Mouse (Mus musculus): Measurements from ENCODE around the gene Wfikkn1.

Gene Wfikkn1

GRCm38 (mm10) chr17:25880196-25880910 lies at the start of gene Wfikkn1:
Gene Wfikkn1, minus strand, starts transcription at chr17:25880858.
- no peak for DNase-seq

DNA sequence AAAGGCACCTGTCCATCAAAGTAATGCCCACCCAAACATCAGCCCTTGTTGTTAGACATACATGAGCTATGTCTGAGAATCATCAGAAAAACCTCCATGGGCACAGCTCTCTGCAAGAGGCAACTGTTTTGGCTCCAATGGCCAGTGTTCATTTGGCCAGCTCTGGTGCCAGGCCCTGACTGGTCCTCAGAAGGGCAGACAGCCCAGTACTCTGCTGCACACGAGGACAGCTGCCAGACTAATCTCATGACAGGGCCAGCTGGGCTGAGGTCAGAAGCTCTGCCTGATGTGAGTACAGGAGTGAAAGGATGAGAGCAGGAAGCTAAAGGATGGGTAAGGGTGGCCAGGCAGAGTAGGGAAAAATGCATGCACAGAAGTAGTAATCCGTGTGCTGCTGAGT lies 44.7 kb upstream of the Wfikkn1 start:
- DNase-seq = no peak

DNA sequence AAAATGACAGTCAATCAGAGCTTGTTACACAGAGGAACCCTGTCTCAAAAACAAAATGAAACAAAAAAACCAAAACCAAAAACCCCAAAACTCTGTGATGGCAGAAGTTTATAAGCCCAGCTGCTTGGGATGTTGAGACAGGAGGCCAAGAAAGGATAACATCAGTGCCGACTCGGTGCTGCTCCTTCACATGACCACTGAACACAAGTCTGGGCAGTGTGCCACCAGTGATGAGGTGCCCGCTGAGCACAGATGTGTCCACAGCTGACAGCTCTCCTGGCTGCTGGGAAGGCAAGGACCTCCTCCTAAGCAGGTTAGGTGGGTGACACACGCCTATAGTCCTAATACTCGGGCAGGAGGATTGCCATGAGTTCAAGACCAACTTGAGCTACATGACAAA lies 41.5 kb upstream of the Wfikkn1 start:
- DNase-seq = no peak

DNA sequence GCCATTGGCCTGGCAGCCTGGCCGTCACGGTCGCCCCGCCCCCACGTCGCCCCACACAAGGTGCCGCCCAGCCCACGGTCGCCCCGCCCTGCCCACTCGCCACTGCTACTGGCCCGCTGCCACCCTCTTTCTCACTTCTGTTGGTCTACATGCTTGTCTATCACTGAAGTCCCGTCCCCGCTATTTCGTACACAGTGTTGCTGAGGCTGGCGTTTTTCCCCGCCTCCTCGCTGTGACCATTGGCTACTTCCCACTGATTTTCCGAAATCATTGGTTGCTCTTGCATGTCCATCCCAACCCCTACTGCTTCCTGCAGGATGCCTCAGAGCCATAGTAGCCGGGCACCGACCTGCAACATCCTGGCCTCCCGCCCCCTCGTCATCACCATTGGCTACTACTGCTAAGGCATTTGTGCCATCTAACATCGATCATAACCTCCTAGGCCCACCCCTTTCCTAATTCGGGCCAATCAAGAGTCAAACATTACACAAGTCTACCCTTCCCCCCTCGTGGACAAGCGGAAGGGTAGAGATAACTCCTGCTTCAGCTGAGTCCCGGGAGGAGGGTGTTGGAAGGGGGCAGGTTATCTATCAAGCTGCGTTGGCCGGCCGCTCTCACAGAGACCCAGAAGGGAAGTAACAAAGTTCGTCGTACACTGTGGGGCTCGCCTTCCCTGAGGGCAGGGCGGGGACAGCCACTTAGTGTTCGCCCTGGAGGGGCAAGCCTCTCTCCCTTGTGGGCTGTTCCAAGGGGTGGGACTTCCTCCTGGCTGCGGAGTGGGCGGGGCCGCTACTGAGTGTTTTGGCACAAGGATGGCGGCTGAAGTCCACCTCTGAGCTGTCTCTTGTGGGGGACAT lies 39.4 kb upstream of the Wfikkn1 start:
- DNase-seq = peak; percentile 100

DNA sequence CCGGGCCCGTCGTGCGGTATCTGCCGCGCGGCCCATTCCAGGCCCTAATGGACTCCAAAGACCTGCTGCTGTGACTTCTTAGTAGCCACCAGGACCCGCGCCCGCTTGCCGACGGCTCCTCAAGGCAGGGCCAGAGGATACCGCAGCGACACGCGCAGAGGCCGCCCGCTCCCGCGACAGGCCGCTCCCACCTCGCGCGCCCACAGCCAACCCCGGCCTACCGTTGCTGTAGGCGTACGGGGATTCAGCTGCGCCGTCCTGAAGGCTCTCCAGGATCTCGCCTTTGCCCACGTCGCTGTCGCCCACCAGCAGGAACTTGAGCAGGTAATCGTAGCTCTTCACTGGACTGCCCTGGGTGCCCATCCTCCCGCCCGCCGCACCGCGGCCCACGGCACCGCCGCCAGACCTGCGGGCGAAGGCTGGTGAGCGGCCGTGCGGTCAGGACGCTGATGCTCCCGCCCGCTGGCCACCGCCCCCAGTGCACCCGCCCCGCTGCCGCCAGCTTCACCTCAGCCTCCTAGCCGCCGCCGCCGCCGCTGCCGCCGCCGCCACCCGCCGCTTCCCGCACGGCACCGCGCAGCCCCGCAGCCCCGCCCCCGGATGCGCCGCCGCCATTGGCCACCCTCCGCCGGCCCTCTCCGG lies 38.6 kb upstream of the Wfikkn1 start, which contains the start of gene Rab40c:
TSS of gene Rab40c (minus strand) at position 584 of the 642 bp plus-strand sequence.
- peak; percentile 65 for DNase-seq

GRCm38 (mm10) chr17:25918037-25918750 lies 37.5 kb upstream of the Wfikkn1 start:
- DNase-seq = no peak

GRCm38 (mm10) chr17:25916931-25917647 lies 36.4 kb upstream of the Wfikkn1 start:
- DNase-seq = no peak

- DNase-seq = no peak
These were observed 33.6 kb upstream of the Wfikkn1 start for GRCm38 (mm10) chr17:25914295-25914694.

- no peak for DNase-seq
These were observed 33.2 kb upstream of the Wfikkn1 start for GRCm38 (mm10) chr17:25913877-25914275.

- DNase-seq = no peak
These were observed 32.7 kb upstream of the Wfikkn1 start for GRCm38 (mm10) chr17:25913186-25913876.

GRCm38 (mm10) chr17:25911816-25912215 lies 31.2 kb upstream of the Wfikkn1 start:
- DNase-seq = no peak

GRCm38 (mm10) chr17:25907640-25908039 lies 27.0 kb upstream of the Wfikkn1 start:
- no peak for DNase-seq

DNA sequence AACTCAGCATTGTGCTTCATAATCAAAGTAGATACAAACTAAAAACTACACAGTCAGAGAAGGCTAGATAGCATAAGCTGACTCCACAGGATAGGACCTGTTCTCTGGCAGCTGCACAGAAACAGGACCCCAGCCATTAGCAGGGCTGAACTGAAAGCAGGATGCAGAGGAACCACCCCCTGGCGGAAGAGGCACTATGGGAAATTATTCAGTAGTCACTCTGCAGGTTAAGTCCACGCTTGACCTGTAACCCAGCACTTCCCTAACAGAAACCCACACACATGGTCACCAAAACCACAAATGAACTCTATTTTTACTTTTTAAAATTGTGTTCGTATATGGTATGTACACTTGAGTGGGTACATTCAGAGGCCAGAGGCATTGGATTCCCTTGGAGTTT lies 22.4 kb upstream of the Wfikkn1 start:
- no peak for DNase-seq

- DNase-seq = no peak
These were observed 19.5 kb upstream of the Wfikkn1 start for GRCm38 (mm10) chr17:25900193-25900592.

- DNase-seq = no peak
These were observed 15.2 kb upstream of the Wfikkn1 start for GRCm38 (mm10) chr17:25895891-25896290.

DNA sequence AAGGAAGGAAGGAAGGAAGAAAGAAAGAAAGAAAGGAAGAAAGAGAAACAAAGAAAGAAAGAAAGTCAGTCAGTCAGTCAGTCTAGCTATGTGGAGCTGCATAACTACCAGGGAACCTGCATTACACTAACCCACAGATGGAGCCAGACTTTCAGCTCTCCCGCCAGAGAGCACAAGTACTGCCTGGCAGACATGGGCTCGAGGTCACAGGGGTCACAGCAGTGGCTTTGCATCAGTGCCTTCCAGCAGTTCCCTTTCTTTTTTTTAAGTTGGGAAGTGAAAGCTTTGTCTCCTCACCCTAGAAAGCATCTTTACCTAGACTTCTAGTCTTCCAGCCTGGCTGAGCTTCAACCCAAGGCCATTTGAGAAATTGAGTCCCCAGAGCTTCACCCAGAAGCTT lies 14.8 kb upstream of the Wfikkn1 start:
- no peak for DNase-seq

GRCm38 (mm10) chr17:25893975-25894617 lies 13.4 kb upstream of the Wfikkn1 start:
- DNase-seq = peak; percentile 79

DNA sequence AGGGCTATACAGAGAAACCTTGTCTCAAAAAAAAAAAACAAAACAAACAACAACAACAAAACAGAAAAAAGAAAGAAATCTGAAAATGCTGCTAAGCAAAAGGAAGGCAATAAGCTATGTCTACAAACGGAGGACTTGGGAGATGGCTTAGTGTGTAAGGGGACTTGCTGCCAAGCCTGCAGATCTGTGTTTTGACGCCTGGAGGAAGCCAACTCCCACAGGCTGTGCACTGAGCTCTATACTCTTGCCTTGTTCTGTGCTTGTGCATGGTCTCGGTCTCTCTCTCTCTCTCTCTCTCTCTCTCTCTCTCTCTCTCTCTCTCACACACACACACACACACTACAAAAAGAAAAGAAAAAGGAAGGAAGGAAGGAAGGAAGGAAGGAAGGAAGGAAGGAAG lies 8.2 kb upstream of the Wfikkn1 start:
- no peak for DNase-seq

DNA sequence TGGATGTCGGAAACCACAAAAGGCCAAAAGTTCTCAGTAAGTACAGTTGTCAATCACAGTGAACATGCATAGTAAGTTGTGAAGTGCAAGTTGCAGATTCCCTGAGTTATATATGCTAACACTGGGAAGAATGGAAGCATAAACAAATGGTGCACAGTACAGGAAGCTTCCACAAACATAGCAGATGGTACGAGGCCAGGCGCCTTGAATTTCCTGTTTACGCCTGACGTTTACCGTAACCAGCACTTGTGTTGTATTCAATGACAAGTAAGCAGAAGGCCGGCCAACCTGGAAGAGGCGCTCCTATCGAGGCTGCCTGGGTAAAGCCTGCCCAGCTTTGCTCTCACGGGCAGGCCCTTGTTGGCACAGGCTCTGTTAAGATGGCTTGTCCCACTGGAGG lies 6.8 kb upstream of the Wfikkn1 start:
- DNase-seq = no peak

GRCm38 (mm10) chr17:25886806-25887205 lies 6.1 kb upstream of the Wfikkn1 start:
- DNase-seq = no peak

GRCm38 (mm10) chr17:25885636-25886035 lies 5.0 kb upstream of the Wfikkn1 start:
- DNase-seq = peak; percentile 45

Data from thymus, postnatal 14 days (tissue).